Mouse (Mus musculus): ENCODE data around the gene Uhrf2. TPM values are rescaled to one million over a fixed set of nuclear protein-coding genes. Genes with fewer than 3 reads are reported as not detected.
A peak's percentile ranks its signal among the peaks of the same experiment; 100 is the strongest.

The Uhrf2 gene
- total and polyA plus RNA-seq, 3 experiments, result 29.0 to 71.4 (median 34.0) TPM

DNA sequence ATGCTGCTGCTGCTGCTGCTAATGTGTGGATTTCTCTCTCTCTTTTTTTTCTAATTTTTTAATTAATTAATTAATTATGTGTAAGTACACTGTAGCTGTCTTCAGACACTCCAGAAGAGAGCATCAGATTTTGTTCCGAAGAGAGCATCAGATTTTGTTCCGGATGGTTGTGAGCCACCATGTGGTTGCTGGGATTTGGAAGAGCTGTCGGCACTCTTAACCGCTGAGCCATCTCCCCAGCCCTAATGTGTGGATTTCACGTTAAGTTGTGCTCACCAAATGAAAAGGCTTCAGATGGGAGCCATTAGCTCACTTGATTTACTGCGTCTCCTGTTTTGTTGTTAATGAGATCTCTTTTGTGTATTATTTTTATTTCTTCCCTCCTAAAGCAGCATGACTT, 59.9 kb downstream of the Uhrf2 start:
- dilution Hi-C loops (cut with MboI; ENCODE audit: extremely low pct_ligation_motif_present, extremely low pct_unique_long_range_greater_than_20kb, low sequenced_read_pairs) (no loop called here), in situ Hi-C loops (cut with MboI; ENCODE audit: low pct_ligation_motif_present, low pct_unique_long_range_greater_than_20kb, low sequenced_read_pairs) (no loop called here)
- H3K9me3 ChIP-seq (replicated peaks; ENCODE audit: low read length), result no peaks in the 10 kb centered on the region
- TF ChIP-seq ETS1 (conservative IDR thresholded peaks at IDR 0.05; ENCODE audit: low read depth, low read length), result no peak
- DNase-seq (ENCODE audit: extremely low read depth), result no peak
- H3K4me1 ChIP-seq (ENCODE audit: control insufficient read depth in 1 of 2, insufficient read depth in 2 of 2), result peaks cover 0 to 4% of the 10 kb centered on the region in 2 experiments; a peak in 3 of 4 replicates
- H3K4me3 ChIP-seq (replicated peaks in 1 of 3; ENCODE audit: low read depth in 2 of 3, low read length in 2 of 3, poor library complexity in 1 of 3), result no peak overlapping the region
- H3K4me2 ChIP-seq (ENCODE audit: insufficient read depth, low read depth, poor library complexity, severe bottlenecking), result no peak overlapping the region
- no peaks in the 10 kb centered on the region for H3K79me2 ChIP-seq (replicated peaks; ENCODE audit: control insufficient read depth, extremely low read depth, insufficient read depth, poor library complexity, severe bottlenecking)
- no peak overlapping the region for H3K27ac ChIP-seq (ENCODE audit: insufficient read depth, low read depth)
- H3K9ac ChIP-seq (ENCODE audit: insufficient read depth, low read depth), result no peak overlapping the region
- peaks cover 43 to 79% of the 10 kb centered on the region in 2 experiments for H3K36me3 ChIP-seq (replicated peaks in 1 of 2; ENCODE audit: control insufficient read depth in 1 of 2, insufficient read depth in 1 of 2, low read length in 1 of 2)
- no peaks in the 10 kb centered on the region for H3K27me3 ChIP-seq (replicated peaks)

DNA sequence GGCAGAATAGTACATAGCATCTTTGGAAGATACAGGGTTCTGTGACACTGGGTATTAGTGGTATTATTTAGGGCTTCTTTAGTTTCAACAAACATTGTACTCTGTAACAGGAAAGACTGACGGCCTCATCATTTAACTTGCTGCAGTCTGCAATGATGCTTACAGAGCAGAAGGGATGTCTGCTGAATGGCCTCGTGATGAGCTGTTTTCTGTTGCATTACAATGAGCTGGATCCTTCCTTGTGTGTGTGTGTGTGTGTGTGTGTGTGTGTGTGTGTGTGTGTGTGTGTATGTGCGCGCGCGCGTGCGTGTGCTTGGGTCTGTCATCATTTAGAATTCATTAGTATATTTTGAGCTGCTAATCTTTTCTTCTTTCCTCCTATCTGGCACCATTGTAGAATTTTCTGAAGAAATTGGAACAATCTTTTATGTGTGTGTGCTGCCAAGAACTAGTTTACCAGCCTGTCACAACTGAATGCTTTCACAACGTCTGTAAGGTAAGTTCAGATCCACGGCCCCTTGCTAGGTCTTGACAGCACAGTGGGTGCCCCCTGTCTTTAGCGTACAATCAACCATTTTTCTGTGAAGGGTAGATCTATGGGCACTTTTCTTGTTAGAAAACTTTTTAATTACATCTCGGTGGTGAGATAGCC, 61.5 kb downstream of the Uhrf2 start:
- dilution Hi-C loops (cut with MboI; ENCODE audit: extremely low pct_ligation_motif_present, extremely low pct_unique_long_range_greater_than_20kb, low sequenced_read_pairs) (no loop called here), in situ Hi-C loops (cut with MboI; ENCODE audit: low pct_ligation_motif_present, low pct_unique_long_range_greater_than_20kb, low sequenced_read_pairs) (no loop called here)
- DNase-seq (ENCODE audit: extremely low read depth), result no peak
- peaks cover 0 to 16% of the 10 kb centered on the region in 2 experiments; a peak in 3 of 4 replicates for H3K4me1 ChIP-seq (ENCODE audit: control insufficient read depth in 1 of 2, insufficient read depth in 2 of 2)
- peaks cover 42 to 79% of the 10 kb centered on the region in 2 experiments for H3K36me3 ChIP-seq (replicated peaks in 1 of 2; ENCODE audit: control insufficient read depth in 1 of 2, insufficient read depth in 1 of 2, low read length in 1 of 2)
- no peak for TF ChIP-seq MEF2A (IDR thresholded peaks at IDR 0.05; ENCODE audit: borderline replicate concordance, low read depth, low read length)
- no peak for TF ChIP-seq ZKSCAN1 (IDR thresholded peaks at IDR 0.05; ENCODE audit: borderline replicate concordance, low read depth, low read length)
- no peak for TF ChIP-seq USF1 (IDR thresholded peaks at IDR 0.05; ENCODE audit: low read depth, low read length)
- TF ChIP-seq NELFE (IDR thresholded peaks at IDR 0.05; ENCODE audit: low read depth, low read length), result no peak
- TF ChIP-seq RCOR1 (conservative IDR thresholded peaks at IDR 0.05; ENCODE audit: low read depth, low read length), result no peak
- no peak for TF ChIP-seq TBP (conservative IDR thresholded peaks at IDR 0.05; ENCODE audit: low read depth, low read length)
- no peak for TF ChIP-seq USF2 (conservative IDR thresholded peaks at IDR 0.05; ENCODE audit: low read depth, low read length)
- TF ChIP-seq CHD1 (IDR thresholded peaks at IDR 0.05; ENCODE audit: low read depth, low read length), result no peak
- no peaks in the 10 kb centered on the region for H3K79me2 ChIP-seq (replicated peaks; ENCODE audit: control insufficient read depth, extremely low read depth, insufficient read depth, poor library complexity, severe bottlenecking)
- no peak overlapping the region for H3K27ac ChIP-seq (ENCODE audit: insufficient read depth, low read depth)
- no peaks in the 10 kb centered on the region for H3K9me3 ChIP-seq (replicated peaks; ENCODE audit: low read length)
- no peak overlapping the region for H3K9ac ChIP-seq (ENCODE audit: insufficient read depth, low read depth)
- H3K4me2 ChIP-seq (ENCODE audit: insufficient read depth, low read depth, poor library complexity, severe bottlenecking), result no peak overlapping the region
- H3K4me3 ChIP-seq (replicated peaks in 1 of 3; ENCODE audit: low read depth in 2 of 3, low read length in 2 of 3, poor library complexity in 1 of 3), result no peak overlapping the region
- no peaks in the 10 kb centered on the region for H3K27me3 ChIP-seq (replicated peaks)

DNA sequence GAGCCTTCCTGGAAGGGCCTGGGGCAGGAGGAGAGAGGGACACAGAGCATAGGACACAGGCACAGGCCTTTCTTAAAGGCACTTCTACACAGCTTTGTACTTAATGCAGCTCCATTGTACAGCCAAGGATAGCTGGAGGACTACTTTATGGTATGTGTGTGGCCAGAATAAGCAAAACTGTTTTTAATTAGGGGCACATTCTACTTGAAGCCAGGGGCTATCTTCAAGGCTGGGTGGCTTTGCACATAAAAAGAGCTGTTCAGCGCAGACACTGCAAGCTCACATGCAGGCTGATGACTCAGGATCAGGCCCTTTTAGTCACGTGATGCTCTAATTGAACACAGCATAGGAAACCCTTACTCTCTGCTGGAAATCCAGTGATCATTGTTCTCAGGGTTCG, 65.9 kb downstream of the Uhrf2 start:
- H3K36me3 ChIP-seq (replicated peaks in 1 of 2; ENCODE audit: control insufficient read depth in 1 of 2, insufficient read depth in 1 of 2, low read length in 1 of 2), result peaks cover 22 to 62% of the 10 kb centered on the region in 2 experiments
- DNase-seq (ENCODE audit: extremely low read depth), result no peak
- no peak overlapping the region for H3K27ac ChIP-seq (ENCODE audit: insufficient read depth, low read depth)
- no peak overlapping the region for H3K4me2 ChIP-seq (ENCODE audit: insufficient read depth, low read depth, poor library complexity, severe bottlenecking)
- H3K79me2 ChIP-seq (replicated peaks; ENCODE audit: control insufficient read depth, extremely low read depth, insufficient read depth, poor library complexity, severe bottlenecking), result no peaks in the 10 kb centered on the region
- H3K27me3 ChIP-seq (replicated peaks), result no peaks in the 10 kb centered on the region
- dilution Hi-C loops (cut with MboI; ENCODE audit: extremely low pct_ligation_motif_present, extremely low pct_unique_long_range_greater_than_20kb, low sequenced_read_pairs) (no loop called here), in situ Hi-C loops (cut with MboI; ENCODE audit: low pct_ligation_motif_present, low pct_unique_long_range_greater_than_20kb, low sequenced_read_pairs) (no loop called here)
- H3K4me1 ChIP-seq (ENCODE audit: control insufficient read depth in 1 of 2, insufficient read depth in 2 of 2), result peaks cover 0 to 16% of the 10 kb centered on the region in 2 experiments; a peak in 3 of 4 replicates
- TF ChIP-seq ZKSCAN1 (IDR thresholded peaks at IDR 0.05; ENCODE audit: borderline replicate concordance, low read depth, low read length) (no peak), GABPA (IDR thresholded peaks at IDR 0.05; ENCODE audit: insufficient replicate concordance, low read depth, low read length) (no peak), CHD1 (IDR thresholded peaks at IDR 0.05; ENCODE audit: low read depth, low read length) (no peak), BHLHE40 (IDR thresholded peaks at IDR 0.05; ENCODE audit: low read depth, low read length) (peak; percentile 39), RCOR1 (conservative IDR thresholded peaks at IDR 0.05; ENCODE audit: low read depth, low read length) (no peak)
- no peaks in the 10 kb centered on the region for H3K9me3 ChIP-seq (replicated peaks; ENCODE audit: low read length)
- no peak overlapping the region for H3K4me3 ChIP-seq (replicated peaks in 1 of 3; ENCODE audit: low read depth in 2 of 3, low read length in 2 of 3, poor library complexity in 1 of 3)
- H3K9ac ChIP-seq (ENCODE audit: insufficient read depth, low read depth), result no peak overlapping the region
